Mouse (Mus musculus): ENCODE measurements at regions not wholly inside any gene's neighbourhood (a gene's known extent, or its start where the extent isn't known, plus 50 kb on each side); places are given as distances from the start of the nearest gene placed in this dataset.

DNA sequence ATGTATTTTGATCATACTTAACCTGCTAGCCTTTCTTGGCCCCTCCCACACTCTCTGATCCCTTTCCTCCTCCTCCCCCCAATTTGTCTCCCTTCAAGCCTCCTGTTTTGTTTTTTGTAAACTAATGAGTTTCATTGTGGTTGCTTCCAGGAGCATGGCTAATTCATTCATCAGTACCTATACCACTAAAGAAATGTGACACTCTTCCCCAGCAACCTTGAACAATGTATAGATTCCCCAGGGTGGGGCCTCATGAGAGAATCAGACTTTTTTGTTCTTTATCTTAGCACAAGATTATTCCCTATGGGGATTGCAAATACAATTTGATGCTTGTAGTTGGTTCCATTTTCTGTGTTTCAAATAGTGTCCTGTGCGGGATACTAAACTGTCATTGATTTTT is 58.8 kb upstream of the Snx7 start:
- no peak for TF ChIP-seq CTCF (IDR thresholded peaks at IDR 0.05)
- TF ChIP-seq EP300 (IDR thresholded peaks at IDR 0.05), result no peak

Measured in lung, postnatal 0 days (tissue).